Mouse (Mus musculus) heart, embryonic 14.5 days (tissue): ENCODE results near the gene Olfr836. TPM values are rescaled to one million over a fixed set of nuclear protein-coding genes. Genes with fewer than 3 reads are reported as not detected.
"Not testable (repeated sequence)": the region's sequence is repeated elsewhere in the genome, so short reads cannot be mapped to it uniquely, and the experiment has no call there.

Experiments
- ATAC-seq: fragments of 200-750 bp; cut with Nextera tagmentation; 2 replicates; pipeline ENCODE4 v1.8.0; 2017; ENCODE audit warnings: low read depth, moderate TSS enrichment; ENCODE audit not compliant: insufficient number of reproducible peaks, insufficient read depth, low FRiP score
- H3K27ac ChIP-seq, 2 experiments: fragments of 200-500 bp in 1 of 2; fragments of 300-500 bp in 1 of 2; sonication (generic) in 1 of 2; replicated peaks in 1 of 2; 2 replicates each; pipeline ENCODE4 v1.5.1; 2012 to 2014; ENCODE audit warnings: low read depth in 2 of 2, low read length in 2 of 2, control low read depth in 1 of 2, mild to moderate bottlenecking in 1 of 2, mixed read lengths in 1 of 2; ENCODE audit not compliant: control insufficient read depth in 1 of 2, insufficient read depth in 1 of 2
- H3K27me3 ChIP-seq: fragments of 300-500 bp; sonication (generic); 2 replicates; pipeline ENCODE4 v1.6.1; 2014; ENCODE audit warnings: mild to moderate bottlenecking, low read length, control low read depth; ENCODE audit not compliant: control insufficient read depth, insufficient read depth
- H3K36me3 ChIP-seq: fragments of 300-500 bp; sonication (generic); 2 replicates; pipeline ENCODE4 v1.6.1; 2014; ENCODE audit warnings: mild to moderate bottlenecking, control low read depth, low read length, mixed read lengths; ENCODE audit not compliant: control insufficient read depth, insufficient read depth
- H3K4me1 ChIP-seq, 2 experiments: fragments of 200-500 bp in 1 of 2; fragments of 300-500 bp in 1 of 2; sonication (generic) in 1 of 2; 2 replicates each; pipeline ENCODE4 v1.6.1; 2012 to 2014; ENCODE audit warnings: low read length in 2 of 2, control low read depth in 1 of 2, mixed read lengths in 1 of 2; ENCODE audit not compliant: control insufficient read depth in 2 of 2, insufficient read depth in 2 of 2
- H3K4me2 ChIP-seq: fragments of 300-500 bp; sonication (generic); 2 replicates; pipeline ENCODE4 v1.6.1; 2014; ENCODE audit warnings: mild to moderate bottlenecking, low read length
- H3K4me3 ChIP-seq, 2 experiments: fragments of 200-500 bp in 1 of 2; fragments of 300-500 bp in 1 of 2; sonication (generic) in 1 of 2; 2 replicates each; pipeline ENCODE4 v1.5.1; 2012 to 2014; ENCODE audit warnings: low read length in 2 of 2, mild to moderate bottlenecking in 2 of 2, control low read depth in 1 of 2, low read depth in 1 of 2, moderate library complexity in 1 of 2; ENCODE audit not compliant: control insufficient read depth in 1 of 2, insufficient read depth in 1 of 2
- H3K9ac ChIP-seq: fragments of 300-500 bp; sonication (generic); 2 replicates; pipeline ENCODE4 v1.6.1; 2014; ENCODE audit warnings: mild to moderate bottlenecking, low read length
- H3K9me3 ChIP-seq: fragments of 300-500 bp; sonication (generic); 2 replicates; pipeline ENCODE4 v1.6.1; 2016; ENCODE audit warnings: low read length, control low read depth; ENCODE audit not compliant: control insufficient read depth
- WGBS: fragments of 180-500 bp; shearing (Covaris S2); extraction: QIAGEN DNeasy Blood & Tissue Kit; methylation state at CpG from one replicate; pipeline ENCODE4 v1.1.7; 2014; 5-methylcytosine and 5-hydroxymethylcytosine counted together
- polyA plus RNA-seq: library from polyadenylated mRNA; unstranded; fragments of >200 nt; fragmentation: Nextera tagmentation; extraction: Ambion mirVana; gene quantifications from 2 replicates; pipeline ENCODE4 v1.2.1, GENCODE M21; 2014

Gene Olfr836
- polyA plus RNA-seq: not detected in 2 replicates

DNA sequence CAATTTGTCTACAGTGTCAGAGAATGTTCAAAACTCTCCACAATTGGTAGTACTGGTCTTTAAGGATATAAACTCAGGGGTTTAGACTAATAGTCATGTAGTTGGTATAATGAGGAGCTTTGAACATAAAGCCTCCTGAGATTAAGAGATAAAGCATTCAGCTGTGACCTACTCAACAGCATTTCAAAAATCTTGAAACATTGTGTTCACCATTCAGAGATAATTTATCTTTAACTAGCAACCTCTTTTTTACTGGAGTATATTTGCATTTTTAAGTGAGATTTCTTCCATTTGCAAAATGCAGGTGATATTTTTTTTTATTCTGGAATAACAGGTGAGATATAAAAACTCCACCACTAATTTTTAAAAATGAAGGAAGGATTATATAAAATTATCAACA, at the start of gene Olfr836:
Gene Olfr836, plus strand, starts transcription at position 301 of the 400 bp plus-strand sequence.
- Histone ChIP-seq H3K36me3 (no peaks in the 10 kb centered on the region), H3K4me3 (no peak within 1 kb of the TSS), H3K4me2 (no peak within 1 kb of the TSS), H3K9me3 (no peaks in the 10 kb centered on the region), H3K9ac (no peak within 1 kb of the TSS), H3K27ac (no peak within 1 kb of the TSS), H3K4me1 (no peaks in the 10 kb centered on the region), H3K27me3 (no peaks in the 10 kb centered on the region)
- no peak for ATAC-seq

DNA sequence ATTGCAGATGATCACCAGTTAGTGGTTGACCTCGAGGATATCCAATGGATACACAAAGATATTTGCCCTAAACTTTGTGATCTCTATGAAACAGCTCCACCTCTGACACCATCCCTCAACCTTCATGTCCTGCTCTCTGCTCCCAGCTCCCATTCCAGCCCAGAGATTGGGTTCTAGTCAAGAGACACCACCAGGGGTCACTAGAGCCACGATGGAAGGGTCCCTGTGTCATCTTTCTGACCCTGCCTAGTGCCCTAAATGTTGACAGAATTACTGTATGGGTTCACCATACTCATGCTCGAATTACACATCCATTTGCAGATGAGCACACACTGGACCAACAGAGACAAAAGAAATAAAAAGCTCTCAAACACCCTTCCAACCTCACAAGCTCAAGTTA, 35.2 kb upstream of the Olfr836 start:
- ATAC-seq: no peak
- Histone ChIP-seq H3K4me2 (no peak overlapping the region), H3K4me1 (no peaks in the 10 kb centered on the region), H3K9ac (no peak overlapping the region), H3K27ac (no peak overlapping the region), H3K4me3 (no peak overlapping the region), H3K36me3 (no peaks in the 10 kb centered on the region), H3K27me3 (no peaks in the 10 kb centered on the region), H3K9me3 (no peaks in the 10 kb centered on the region)
- whole genome bisulfite sequencing: 32% methylated on average over 3 of the region's 3 CpGs

DNA sequence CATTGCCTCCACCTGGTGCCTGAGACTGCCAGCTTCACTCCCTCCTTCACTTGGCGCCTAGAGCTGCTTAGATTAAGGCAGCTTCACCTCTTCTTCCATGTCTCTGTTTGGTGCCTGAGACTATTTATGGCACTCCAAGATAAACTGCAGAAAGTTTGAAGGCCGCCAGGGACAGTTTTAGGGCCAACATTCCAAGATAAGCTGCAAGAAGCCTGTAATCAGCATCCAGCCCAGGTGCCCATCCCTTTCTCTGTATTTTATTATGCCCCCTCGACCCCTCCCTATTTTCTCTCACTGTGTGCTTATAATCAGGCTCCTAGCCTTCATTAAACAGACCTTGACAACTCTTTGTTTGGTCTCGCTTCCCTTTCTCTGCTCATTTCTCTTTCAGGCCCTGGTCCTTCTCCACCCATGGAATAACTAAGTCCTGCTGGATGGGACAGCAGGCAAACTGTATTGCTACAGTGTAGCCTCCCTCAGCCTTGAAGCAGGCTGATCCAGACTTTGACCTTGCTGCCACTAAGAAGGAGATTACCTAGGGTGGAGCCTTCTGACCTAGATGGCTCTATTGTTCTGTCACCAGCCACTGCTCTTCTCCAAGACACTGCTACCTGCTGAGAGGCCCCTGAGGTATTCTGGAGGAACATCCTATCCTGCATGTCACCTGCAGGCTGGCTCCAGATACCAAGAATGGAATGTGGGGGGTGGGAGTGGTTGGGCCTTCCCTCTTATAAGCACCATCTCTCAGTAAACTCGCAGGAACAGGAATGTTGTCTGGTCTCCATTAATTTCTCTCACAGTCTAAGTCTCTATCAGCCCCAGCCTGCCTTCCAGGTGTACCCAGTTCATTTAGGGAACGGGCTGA, 27.1 kb upstream of the Olfr836 start:
- WGBS: 40% methylated on average over 6 of the region's 6 CpGs
- H3K9ac ChIP-seq, H3K9me3 ChIP-seq: not testable (repeated sequence)

DNA sequence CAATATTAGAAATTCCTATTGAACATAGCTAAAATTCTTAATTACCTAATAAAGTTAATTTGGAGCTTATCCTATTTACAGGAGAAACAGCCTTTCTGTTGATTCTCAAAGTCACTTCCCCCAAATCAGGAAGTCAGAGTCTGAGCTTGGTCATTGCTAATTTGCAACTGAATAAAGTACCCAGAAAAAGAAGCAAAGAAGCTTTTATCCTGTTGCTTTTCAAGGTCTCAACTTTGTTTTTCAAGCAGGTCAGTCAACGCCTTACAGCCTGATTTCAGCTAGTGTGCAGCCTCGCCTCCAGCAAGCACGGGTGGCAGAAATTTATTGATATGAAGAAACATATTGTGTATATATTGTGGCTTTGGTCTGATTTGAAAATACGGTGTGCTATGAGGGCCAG, 22.9 kb upstream of the Olfr836 start:
- no peak overlapping the region for H3K27ac ChIP-seq
- H3K4me1 ChIP-seq: peaks cover 0 to 2% of the 10 kb centered on the region in 2 experiments; a peak in 1 of 4 replicates
- no peak overlapping the region for H3K4me3 ChIP-seq
- no peak overlapping the region for H3K4me2 ChIP-seq
- no peaks in the 10 kb centered on the region for H3K27me3 ChIP-seq
- no peaks in the 10 kb centered on the region for H3K36me3 ChIP-seq
- peaks cover 8% of the 10 kb centered on the region; the same call in 1 of the 2 replicates for H3K9me3 ChIP-seq
- H3K9ac ChIP-seq: no peak overlapping the region
- no peak for ATAC-seq
- WGBS: 82% methylated on average over 4 of the region's 4 CpGs

More for the DNA sequence above, 27.1 kb upstream of the Olfr836 start:
- H3K4me2 ChIP-seq, H3K27ac ChIP-seq, H3K4me1 ChIP-seq, ATAC-seq, H3K27me3 ChIP-seq, H3K36me3 ChIP-seq, H3K4me3 ChIP-seq: not testable (repeated sequence)

DNA sequence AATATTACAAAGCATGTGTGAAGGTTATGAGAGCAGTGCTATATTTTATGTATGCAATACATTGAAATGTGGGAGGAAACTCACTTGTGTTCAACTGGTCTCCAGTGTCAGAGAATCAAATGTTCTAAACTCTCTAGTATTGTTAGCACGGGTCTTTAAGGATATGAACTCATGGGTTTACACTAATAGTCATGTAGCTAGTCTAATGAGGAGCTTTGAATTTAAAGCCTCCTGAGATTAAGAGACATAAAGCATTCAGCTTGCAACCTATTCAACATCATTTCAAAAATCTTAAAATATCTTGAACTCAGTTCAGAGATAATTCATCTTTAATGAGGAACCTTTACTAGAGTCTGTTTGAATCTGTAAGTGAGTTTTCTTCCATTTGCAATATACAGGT, 15.8 kb downstream of the Olfr836 start, which contains the start of gene Olfr837:
Gene Olfr837, plus strand, starts transcription at position 301 of the 400 bp plus-strand sequence.
- Histone ChIP-seq H3K36me3 (no peaks in the 10 kb centered on the region), H3K4me1 (no peaks in the 10 kb centered on the region), H3K27ac (no peak within 1 kb of the TSS), H3K4me3 (no peak within 1 kb of the TSS), H3K9me3 (no peaks in the 10 kb centered on the region), H3K4me2 (no peak within 1 kb of the TSS), H3K27me3 (no peaks in the 10 kb centered on the region), H3K9ac (no peak within 1 kb of the TSS)
- WGBS: 57% methylated on average over 1 of the region's 1 CpGs
- ATAC-seq: no peak

Other genes starting within 250 kb of the Olfr836 start
- not detected in 2 replicates for gene Olfr830, start 245.7 kb upstream of the Olfr836 start, polyA plus RNA-seq
- gene Olfr832, start 183.3 kb upstream of the Olfr836 start, polyA plus RNA-seq: not detected in 2 replicates
- not detected in 2 replicates for gene Olfr834, start 132.4 kb upstream of the Olfr836 start, polyA plus RNA-seq
- gene Olfr835, start 87.6 kb upstream of the Olfr836 start, polyA plus RNA-seq: not detected in 2 replicates
- not detected in 2 replicates for gene Olfr837, start 15.9 kb downstream of the Olfr836 start, polyA plus RNA-seq
- not detected in 2 replicates for gene Olfr839-ps1, start 56.9 kb downstream of the Olfr836 start, polyA plus RNA-seq
- gene Olfr843, start 131.6 kb downstream of the Olfr836 start, polyA plus RNA-seq: not detected in 2 replicates
- not detected in 2 replicates for gene Olfr844, start 196.0 kb downstream of the Olfr836 start, polyA plus RNA-seq
- gene Olfr845, start 216.1 kb downstream of the Olfr836 start, polyA plus RNA-seq: not detected in 2 replicates
- not detected in 2 replicates for gene Olfr846, start 243.6 kb downstream of the Olfr836 start, polyA plus RNA-seq